Mouse (Mus musculus) hindbrain, embryonic 14.5 days (tissue): ENCODE measurements around the gene Abca15. TPM values are rescaled to one million over a fixed set of nuclear protein-coding genes. Genes with fewer than 3 reads are reported as not detected.

Experiments used
- ATAC-seq: fragments of 200-750 bp; cut with Nextera tagmentation; 2 replicates; pipeline ENCODE4 v1.8.0; 2017; ENCODE audit warnings: moderate number of reproducible peaks, mild to moderate bottlenecking, moderate TSS enrichment, moderate library complexity; ENCODE audit not compliant: low FRiP score
- DNase-seq: peaks from one replicate; pipeline ENCODE4 v3.0.0-alpha.2; 2015; ENCODE audit warnings: low spot score
- H3K27ac ChIP-seq: fragments of 300-500 bp; sonication (generic); 2 replicates; pipeline ENCODE4 v1.5.1; 2014; ENCODE audit warnings: mild to moderate bottlenecking, moderate library complexity
- H3K27me3 ChIP-seq: fragments of 300-500 bp; sonication (generic); 2 replicates; pipeline ENCODE4 v1.6.1; 2014; ENCODE audit warnings: mild to moderate bottlenecking, low read length, mixed read lengths; ENCODE audit not compliant: control insufficient read depth, insufficient read depth
- H3K36me3 ChIP-seq: fragments of 300-500 bp; sonication (generic); replicated peaks from 2 replicates; pipeline ENCODE4 v1.6.1; 2014; ENCODE audit not compliant: control insufficient read depth, insufficient read depth
- H3K4me1 ChIP-seq: fragments of 300-500 bp; sonication (generic); replicated peaks from 2 replicates; pipeline ENCODE4 v1.6.1; 2014; ENCODE audit warnings: antibody characterized with exemption, low read length, mixed read lengths; ENCODE audit not compliant: control insufficient read depth, insufficient read depth
- H3K4me2 ChIP-seq: fragments of 300-500 bp; sonication (generic); replicated peaks from 2 replicates; pipeline ENCODE4 v1.6.1; 2014; ENCODE audit warnings: mild to moderate bottlenecking, moderate library complexity
- H3K4me3 ChIP-seq: fragments of 300-500 bp; sonication (generic); replicated peaks from 2 replicates; pipeline ENCODE4 v1.5.1; 2014; ENCODE audit warnings: mild to moderate bottlenecking, low read length
- H3K9ac ChIP-seq: fragments of 300-500 bp; sonication (generic); 2 replicates; pipeline ENCODE4 v1.6.1; 2014
- H3K9me3 ChIP-seq: fragments of 300-500 bp; sonication (generic); 2 replicates; pipeline ENCODE4 v1.6.1; 2016; ENCODE audit warnings: low read length; ENCODE audit not compliant: control insufficient read depth
- WGBS: fragments of 180-500 bp; shearing (Covaris S2); extraction: QIAGEN DNeasy Blood & Tissue Kit; methylation state at CpG from one replicate; pipeline ENCODE4 v1.1.7; 2014; 5-methylcytosine and 5-hydroxymethylcytosine counted together
- polyA plus RNA-seq: library from polyadenylated mRNA; unstranded; fragments of >200 nt; fragmentation: Nextera tagmentation; extraction: Ambion mirVana; gene quantifications from 2 replicates; pipeline ENCODE4 v1.2.1, GENCODE M21; 2014

Abca15 gene
- polyA plus RNA-seq, 1 experiment from 2014 or later, result not detected

- ATAC-seq (no peak), DNase-seq (no peak)
- no peaks in the 10 kb centered on the region for H3K27me3 ChIP-seq
- no peak overlapping the region for H3K27ac ChIP-seq
- no peaks in the 10 kb centered on the region for H3K4me1 ChIP-seq
- no peaks in the 10 kb centered on the region for H3K9me3 ChIP-seq
- H3K36me3 ChIP-seq, result no peaks in the 10 kb centered on the region
- 36% methylated on average over 3 of the region's 3 CpGs for WGBS
- no peak overlapping the region for H3K4me3 ChIP-seq
- no peak overlapping the region for H3K4me2 ChIP-seq
- H3K9ac ChIP-seq, result no peak overlapping the region
Measured at GRCm38 (mm10) chr7:120426625-120427024, 98.2 kb downstream of the Abca15 start.

GRCm38 (mm10) chr7:120431464-120431863 lies 103.0 kb downstream of the Abca15 start:
- no peak overlapping the region for H3K4me3 ChIP-seq
- no peaks in the 10 kb centered on the region for H3K36me3 ChIP-seq
- H3K9me3 ChIP-seq, result no peaks in the 10 kb centered on the region
- no peaks in the 10 kb centered on the region for H3K27me3 ChIP-seq
- H3K9ac ChIP-seq, result no peak overlapping the region
- H3K27ac ChIP-seq, result no peak overlapping the region
- no peak for ATAC-seq
- no peak overlapping the region for H3K4me2 ChIP-seq
- no peaks in the 10 kb centered on the region for H3K4me1 ChIP-seq
- no peak for DNase-seq

Other genes with a start within 250 kb of the Abca15 start
- 0.09 and 0.16 TPM in 2 replicates for gene Dnah3, start 233.4 kb upstream of the Abca15 start, polyA plus RNA-seq
- 12.0 and 15.2 TPM in 2 replicates for gene Tmem159, start 226.3 kb upstream of the Abca15 start, polyA plus RNA-seq
- gene Zp2, start 183.4 kb upstream of the Abca15 start, polyA plus RNA-seq, result not detected in 2 replicates
- not detected in 2 replicates for gene Anks4b, start 154.8 kb upstream of the Abca15 start, polyA plus RNA-seq
- 12.4 and 12.7 TPM in 2 replicates for gene Crym, start 126.6 kb upstream of the Abca15 start, polyA plus RNA-seq
- gene Abca14, start 124.7 kb upstream of the Abca15 start, polyA plus RNA-seq, result not detected in 2 replicates
- not detected in 2 replicates for gene Abca16, start 81.0 kb downstream of the Abca15 start, polyA plus RNA-seq